Mouse (Mus musculus): ENCODE results near the gene Ankrd33b.
A peak's percentile ranks its signal among the peaks of the same experiment; 100 is the strongest.

Ankrd33b gene

GRCm38 (mm10) chr15:31367481-31368200 lies at the start of gene Ankrd33b:
Gene Ankrd33b (minus strand): TSS chr15:31367726.
- ATAC-seq (ENCODE audit: low TSS enrichment) = peak; percentile 28

- no peak for ATAC-seq (ENCODE audit: low TSS enrichment)
Observed at GRCm38 (mm10) chr15:31415181-31415580, 47.7 kb upstream of the Ankrd33b start.

GRCm38 (mm10) chr15:31414179-31414898 lies 46.8 kb upstream of the Ankrd33b start:
- ATAC-seq (ENCODE audit: low TSS enrichment) = no peak

GRCm38 (mm10) chr15:31413662-31414061 lies 46.1 kb upstream of the Ankrd33b start:
- ATAC-seq (ENCODE audit: low TSS enrichment) = no peak

GRCm38 (mm10) chr15:31412933-31413332 lies 45.4 kb upstream of the Ankrd33b start:
- ATAC-seq (ENCODE audit: low TSS enrichment) = no peak

- no peak for ATAC-seq (ENCODE audit: low TSS enrichment)
Observed at GRCm38 (mm10) chr15:31412436-31412835, 44.9 kb upstream of the Ankrd33b start.

GRCm38 (mm10) chr15:31407490-31407889 lies 40.0 kb upstream of the Ankrd33b start:
- no peak for ATAC-seq (ENCODE audit: low TSS enrichment)

GRCm38 (mm10) chr15:31406881-31407280 lies 39.4 kb upstream of the Ankrd33b start:
- no peak for ATAC-seq (ENCODE audit: low TSS enrichment)

- ATAC-seq (ENCODE audit: low TSS enrichment) = no peak
Observed at GRCm38 (mm10) chr15:31404346-31404745, 36.8 kb upstream of the Ankrd33b start.

- no peak for ATAC-seq (ENCODE audit: low TSS enrichment)
Observed at GRCm38 (mm10) chr15:31402200-31402892, 34.8 kb upstream of the Ankrd33b start.

GRCm38 (mm10) chr15:31400974-31401373 lies 33.4 kb upstream of the Ankrd33b start:
- ATAC-seq (ENCODE audit: low TSS enrichment) = no peak

GRCm38 (mm10) chr15:31398769-31399168 lies 31.2 kb upstream of the Ankrd33b start:
- ATAC-seq (ENCODE audit: low TSS enrichment) = peak; percentile 66

GRCm38 (mm10) chr15:31397379-31397778 lies 29.9 kb upstream of the Ankrd33b start:
- ATAC-seq (ENCODE audit: low TSS enrichment) = no peak

- peak; percentile 42 for ATAC-seq (ENCODE audit: low TSS enrichment)
Observed at GRCm38 (mm10) chr15:31396755-31397154, 29.2 kb upstream of the Ankrd33b start.

GRCm38 (mm10) chr15:31395986-31396385 lies 28.5 kb upstream of the Ankrd33b start:
- no peak for ATAC-seq (ENCODE audit: low TSS enrichment)

- ATAC-seq (ENCODE audit: low TSS enrichment) = peak; percentile 73
Observed at GRCm38 (mm10) chr15:31393402-31393801, 25.9 kb upstream of the Ankrd33b start.

- ATAC-seq (ENCODE audit: low TSS enrichment) = peak; percentile 28
Observed at GRCm38 (mm10) chr15:31392705-31393104, 25.2 kb upstream of the Ankrd33b start.

GRCm38 (mm10) chr15:31392135-31392534 lies 24.6 kb upstream of the Ankrd33b start:
- ATAC-seq (ENCODE audit: low TSS enrichment) = no peak

- peak; percentile 72 for ATAC-seq (ENCODE audit: low TSS enrichment)
Observed at GRCm38 (mm10) chr15:31381936-31382468, 14.5 kb upstream of the Ankrd33b start.

- ATAC-seq (ENCODE audit: low TSS enrichment) = no peak
Observed at GRCm38 (mm10) chr15:31379471-31379870, 11.9 kb upstream of the Ankrd33b start.

GRCm38 (mm10) chr15:31375212-31375611 lies 7.7 kb upstream of the Ankrd33b start:
- ATAC-seq (ENCODE audit: low TSS enrichment) = peak; percentile 93

GRCm38 (mm10) chr15:31369125-31369612 lies 1.6 kb upstream of the Ankrd33b start:
- no peak for ATAC-seq (ENCODE audit: low TSS enrichment)
